Mouse (Mus musculus): ENCODE data around the gene Ceacam16. TPM values are rescaled to one million over a fixed set of nuclear protein-coding genes. Genes with fewer than 3 reads are reported as not detected.

Gene Ceacam16
- total RNA-seq, 2 experiments from 2014 or later = not detected

GRCm38 (mm10) chr7:19815296-19816223 is 45.5 kb downstream of the Ceacam16 start:
- DNase-seq = no peak

GRCm38 (mm10) chr7:19813579-19814122 is 47.4 kb downstream of the Ceacam16 start:
- no peak for DNase-seq

- DNase-seq = no peak
Measured at GRCm38 (mm10) chr7:19813161-19813560, 47.9 kb downstream of the Ceacam16 start.

GRCm38 (mm10) chr7:19811114-19811513 is 50.0 kb downstream of the Ceacam16 start:
- no peak for DNase-seq

- DNase-seq = no peak
Measured at GRCm38 (mm10) chr7:19809369-19809768, 51.7 kb downstream of the Ceacam16 start.

GRCm38 (mm10) chr7:19806356-19806969 is 54.6 kb downstream of the Ceacam16 start:
- no peak for DNase-seq

GRCm38 (mm10) chr7:19802995-19803394 is 58.1 kb downstream of the Ceacam16 start:
- DNase-seq = peak; percentile 61 to 62

Other genes with a start within 250 kb of the Ceacam16 start
- gene Relb, start 231.9 kb downstream of the Ceacam16 start, total RNA-seq (2021) = 10 to 100 TPM in 1 of 2 experiments, 1 to 10 TPM in 1; 7.3 to 10.2 TPM
- gene Clptm1, start 196.3 kb downstream of the Ceacam16 start, total RNA-seq (2021) = 100 to 1,000 TPM; 131 to 144 TPM
- gene Apoc2, start 183.4 kb downstream of the Ceacam16 start, total RNA-seq (2021) = not detected
- gene Gm44805, start 179.9 kb downstream of the Ceacam16 start, total RNA-seq (2021) = not detected
- gene Apoc4, start 179.8 kb downstream of the Ceacam16 start, total RNA-seq (2021) = not detected
- gene Apoc1, start 168.6 kb downstream of the Ceacam16 start, total RNA-seq (2021) = 1 to 10 TPM; 4.6 to 5.7 TPM
- 1,000 to 10,000 TPM; 2,147 to 2,303 TPM for gene Apoe, start 162.1 kb downstream of the Ceacam16 start, total RNA-seq (2021)
- 100 to 1,000 TPM; 110 to 115 TPM for gene Tomm40, start 145.9 kb downstream of the Ceacam16 start, total RNA-seq (2021)
- 1 to 10 TPM; 5.2 to 5.8 TPM for gene Nectin2, start 110.8 kb downstream of the Ceacam16 start, total RNA-seq (2021)
- gene Bcam, start 90.3 kb downstream of the Ceacam16 start, total RNA-seq (2021) = 1 to 10 TPM; 9.5 to 9.8 TPM
- gene Cblc, start 64.5 kb downstream of the Ceacam16 start, total RNA-seq (2021) = not detected
- 1 to 10 TPM in 1 of 2 experiments, under 1 TPM in 1; 0.32 to 1.4 TPM for gene Bcl3, start 38.5 kb downstream of the Ceacam16 start, total RNA-seq (2021)
- gene Gm19345, start 9.3 kb downstream of the Ceacam16 start, total RNA-seq (2021) = 1 to 10 TPM; 1.2 to 1.9 TPM
- gene Ceacam19, start 26.7 kb upstream of the Ceacam16 start, total RNA-seq (2021) = not detected
- 10 to 100 TPM; 11.5 to 14.9 TPM for gene Pvr, start 59.9 kb upstream of the Ceacam16 start, total RNA-seq (2021)
- gene Igsf23, start 89.5 kb upstream of the Ceacam16 start, total RNA-seq (2021) = not detected
- gene Ceacam20, start 104.1 kb upstream of the Ceacam16 start, total RNA-seq (2021) = not detected
- gene Nlrp9b, start 130.2 kb upstream of the Ceacam16 start, total RNA-seq (2021) = not detected
- not detected for gene Vmn1r91, start 238.4 kb upstream of the Ceacam16 start, total RNA-seq (2021)

Measured in layer of hippocampus, postnatal 36 days (tissue).